Mouse (Mus musculus): ENCODE measurements around the gene Olfr1193. TPM values are rescaled to one million over a fixed set of nuclear protein-coding genes. Genes with fewer than 3 reads are reported as not detected.
"Not testable (repeated sequence)": the region's sequence is repeated elsewhere in the genome, so short reads cannot be mapped to it uniquely, and the experiment has no call there.

Olfr1193 gene
- total RNA-seq (2014; fragmentation: Nextera tagmentation) (not detected in 2 replicates), total RNA-seq (2017) (not detected in 2 replicates)

- not testable (repeated sequence) for ATAC-seq (replicated peaks; ENCODE audit: low FRiP score, low TSS enrichment, poor library complexity, severe bottlenecking)
These were observed at the start of gene Olfr1193 for GRCm38 (mm10) chr2:88675328-88675727. Gene Olfr1193, plus strand, starts transcription at chr2:88675628.

- not testable (repeated sequence) for ATAC-seq (replicated peaks; ENCODE audit: low FRiP score, low TSS enrichment, poor library complexity, severe bottlenecking)
These were observed 35.2 kb upstream of the Olfr1193 start, which contains the start of gene Olfr1191-ps1 for GRCm38 (mm10) chr2:88640242-88640641. Gene Olfr1191-ps1, plus strand, starts transcription at chr2:88640542.

- no peak for ATAC-seq (replicated peaks; ENCODE audit: low FRiP score, low TSS enrichment, poor library complexity, severe bottlenecking)
These were observed 27.2 kb upstream of the Olfr1193 start, which contains the start of gene Olfr1192-ps1 for GRCm38 (mm10) chr2:88648209-88648608. Gene Olfr1192-ps1, plus strand, starts transcription at chr2:88648509.

GRCm38 (mm10) chr2:88689087-88689486 is 13.7 kb downstream of the Olfr1193 start, which contains the start of gene Olfr1195:
Gene Olfr1195, minus strand, starts transcription at chr2:88689187.
- no peak for ATAC-seq (replicated peaks; ENCODE audit: low FRiP score, low TSS enrichment, poor library complexity, severe bottlenecking)

DNA sequence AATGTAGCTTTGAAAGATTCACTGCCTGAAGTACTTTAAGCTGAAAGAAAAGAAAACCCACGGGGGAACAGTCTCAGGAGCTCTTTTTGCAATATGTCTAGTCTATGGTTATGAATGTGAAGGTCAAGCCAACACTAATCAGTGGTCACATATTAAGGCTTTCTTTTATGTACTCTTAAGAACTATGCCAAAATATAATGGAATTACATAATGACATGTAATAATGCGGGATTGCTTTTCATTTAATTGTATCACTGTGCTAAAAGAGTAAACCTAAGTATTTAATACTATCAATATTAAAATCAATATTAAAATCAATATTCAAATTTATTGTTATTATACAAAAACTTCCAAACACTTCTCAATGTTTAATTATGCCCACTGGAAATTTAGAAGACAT is 29.1 kb downstream of the Olfr1193 start, which contains the start of gene Olfr1196:
Gene Olfr1196 (minus strand): TSS at position 101 of the 400 bp plus-strand sequence.
- ATAC-seq (replicated peaks; ENCODE audit: low FRiP score, low TSS enrichment, poor library complexity, severe bottlenecking), result no peak

Other genes with a start within 250 kb of the Olfr1193 start
- gene Olfr1181, start 249.5 kb upstream of the Olfr1193 start, total RNA-seq (2014; fragmentation: Nextera tagmentation), result not detected in 2 replicates
- not detected in 2 replicates for gene Olfr1181, start 249.5 kb upstream of the Olfr1193 start, total RNA-seq (2017)
- not detected in 2 replicates for gene Gm13757, start 226.5 kb upstream of the Olfr1193 start, total RNA-seq (2014; fragmentation: Nextera tagmentation)
- gene Gm13757, start 226.5 kb upstream of the Olfr1193 start, total RNA-seq (2017), result not detected in 2 replicates
- not detected in 2 replicates for gene Olfr1183, start 220.8 kb upstream of the Olfr1193 start, total RNA-seq (2014; fragmentation: Nextera tagmentation)
- gene Olfr1183, start 220.8 kb upstream of the Olfr1193 start, total RNA-seq (2017), result not detected in 2 replicates
- not detected in 2 replicates for gene Olfr1184, start 192.0 kb upstream of the Olfr1193 start, total RNA-seq (2014; fragmentation: Nextera tagmentation)
- not detected in 2 replicates for gene Olfr1184, start 192.0 kb upstream of the Olfr1193 start, total RNA-seq (2017)
- not detected in 2 replicates for gene Olfr1185-ps1, start 182.3 kb upstream of the Olfr1193 start, total RNA-seq (2014; fragmentation: Nextera tagmentation)
- not detected in 2 replicates for gene Olfr1185-ps1, start 182.3 kb upstream of the Olfr1193 start, total RNA-seq (2017)
- gene Olfr1186, start 157.1 kb upstream of the Olfr1193 start, total RNA-seq (2014; fragmentation: Nextera tagmentation), result not detected in 2 replicates
- not detected in 2 replicates for gene Olfr1186, start 157.1 kb upstream of the Olfr1193 start, total RNA-seq (2017)
- gene Olfr1188, start 118.7 kb upstream of the Olfr1193 start, total RNA-seq (2014; fragmentation: Nextera tagmentation), result not detected in 2 replicates
- gene Olfr1188, start 118.7 kb upstream of the Olfr1193 start, total RNA-seq (2017), result not detected in 2 replicates
- not detected in 2 replicates for gene Olfr1189, start 89.2 kb upstream of the Olfr1193 start, total RNA-seq (2014; fragmentation: Nextera tagmentation)
- not detected in 2 replicates for gene Olfr1189, start 89.2 kb upstream of the Olfr1193 start, total RNA-seq (2017)
- not detected in 2 replicates for gene Olfr1191-ps1, start 35.1 kb upstream of the Olfr1193 start, total RNA-seq (2014; fragmentation: Nextera tagmentation)
- not detected in 2 replicates for gene Olfr1191-ps1, start 35.1 kb upstream of the Olfr1193 start, total RNA-seq (2017)
- gene Olfr1192-ps1, start 27.1 kb upstream of the Olfr1193 start, total RNA-seq (2014; fragmentation: Nextera tagmentation), result not detected in 2 replicates
- not detected in 2 replicates for gene Olfr1192-ps1, start 27.1 kb upstream of the Olfr1193 start, total RNA-seq (2017)
- not detected in 2 replicates for gene Olfr1195, start 13.6 kb downstream of the Olfr1193 start, total RNA-seq (2014; fragmentation: Nextera tagmentation)
- not detected in 2 replicates for gene Olfr1195, start 13.6 kb downstream of the Olfr1193 start, total RNA-seq (2017)
- not detected in 2 replicates for gene Olfr1196, start 29.0 kb downstream of the Olfr1193 start, total RNA-seq (2014; fragmentation: Nextera tagmentation)
- gene Olfr1196, start 29.0 kb downstream of the Olfr1193 start, total RNA-seq (2017), result not detected in 2 replicates
- gene Olfr1197, start 56.7 kb downstream of the Olfr1193 start, total RNA-seq (2014; fragmentation: Nextera tagmentation), result not detected in 2 replicates
- not detected in 2 replicates for gene Olfr1197, start 56.7 kb downstream of the Olfr1193 start, total RNA-seq (2017)
- gene Olfr1198, start 75.7 kb downstream of the Olfr1193 start, total RNA-seq (2014; fragmentation: Nextera tagmentation), result not detected in 2 replicates
- gene Olfr1198, start 75.7 kb downstream of the Olfr1193 start, total RNA-seq (2017), result not detected in 2 replicates
- gene Olfr1199, start 84.8 kb downstream of the Olfr1193 start, total RNA-seq (2014; fragmentation: Nextera tagmentation), result not detected in 2 replicates
- gene Olfr1199, start 84.8 kb downstream of the Olfr1193 start, total RNA-seq (2017), result not detected in 2 replicates
- gene Olfr1200, start 94.9 kb downstream of the Olfr1193 start, total RNA-seq (2014; fragmentation: Nextera tagmentation), result not detected in 2 replicates
- gene Olfr1200, start 94.9 kb downstream of the Olfr1193 start, total RNA-seq (2017), result not detected in 2 replicates
- gene Olfr1201, start 117.4 kb downstream of the Olfr1193 start, total RNA-seq (2014; fragmentation: Nextera tagmentation), result not detected in 2 replicates
- gene Olfr1201, start 117.4 kb downstream of the Olfr1193 start, total RNA-seq (2017), result not detected in 2 replicates
- gene Olfr1202, start 138.9 kb downstream of the Olfr1193 start, total RNA-seq (2014; fragmentation: Nextera tagmentation), result not detected in 2 replicates
- gene Olfr1202, start 138.9 kb downstream of the Olfr1193 start, total RNA-seq (2017), result not detected in 2 replicates
- not detected in 2 replicates for gene Olfr1205, start 154.1 kb downstream of the Olfr1193 start, total RNA-seq (2014; fragmentation: Nextera tagmentation)
- gene Olfr1205, start 154.1 kb downstream of the Olfr1193 start, total RNA-seq (2017), result not detected in 2 replicates
- not detected in 2 replicates for gene Olfr1204, start 173.7 kb downstream of the Olfr1193 start, total RNA-seq (2014; fragmentation: Nextera tagmentation)
- gene Olfr1204, start 173.7 kb downstream of the Olfr1193 start, total RNA-seq (2017), result not detected in 2 replicates
- not detected in 2 replicates for gene Olfr1206, start 187.6 kb downstream of the Olfr1193 start, total RNA-seq (2014; fragmentation: Nextera tagmentation)
- gene Olfr1206, start 187.6 kb downstream of the Olfr1193 start, total RNA-seq (2017), result not detected in 2 replicates
- not detected in 2 replicates for gene Olfr1208, start 226.7 kb downstream of the Olfr1193 start, total RNA-seq (2014; fragmentation: Nextera tagmentation)
- gene Olfr1208, start 226.7 kb downstream of the Olfr1193 start, total RNA-seq (2017), result not detected in 2 replicates
- not detected in 2 replicates for gene Olfr1209, start 239.5 kb downstream of the Olfr1193 start, total RNA-seq (2014; fragmentation: Nextera tagmentation)
- gene Olfr1209, start 239.5 kb downstream of the Olfr1193 start, total RNA-seq (2017), result not detected in 2 replicates